Mouse (Mus musculus): ENCODE measurements at regions not wholly inside any gene's neighbourhood (a gene's known extent, or its start where the extent isn't known, plus 50 kb on each side); places are given as distances from the start of the nearest gene placed in this dataset.

DNA sequence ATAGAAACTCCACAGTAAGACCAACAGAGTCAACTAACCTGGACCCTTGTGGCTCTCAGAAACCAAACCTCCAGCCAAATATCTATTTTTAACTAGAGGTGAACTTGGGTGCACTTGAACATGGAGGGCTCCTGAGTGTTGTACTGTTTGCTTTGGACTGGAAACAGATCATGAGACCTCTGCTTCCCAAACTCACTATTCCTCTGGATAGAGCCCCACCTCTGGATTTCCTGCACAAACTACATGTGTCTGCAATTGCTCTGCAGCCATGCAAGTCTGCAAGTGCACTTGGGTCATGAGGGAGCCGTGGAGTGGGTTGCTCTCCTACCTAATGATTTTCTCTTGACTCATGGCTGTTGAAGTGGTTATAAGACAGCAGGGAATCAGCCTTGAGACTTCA, 759.9 kb upstream of the Fam160b2 start:
- H3K9me3 ChIP-seq (ENCODE audit: control insufficient read depth, low read length): no peaks in the 10 kb centered on the region
- no peak overlapping the region for H3K4me2 ChIP-seq (ENCODE audit: low read depth, low read length, severe bottlenecking)
- no peak overlapping the region for H3K4me3 ChIP-seq (ENCODE audit: low read depth, low read length)
- H3K36me3 ChIP-seq (ENCODE audit: control insufficient read depth, insufficient read depth, low read length): no peaks in the 10 kb centered on the region
- no peak for DNase-seq (ENCODE audit: low spot score)
- no peak for ATAC-seq (replicated peaks; ENCODE audit: low FRiP score)
- no peak overlapping the region for H3K27ac ChIP-seq (ENCODE audit: low read depth, low read length)
- no peaks in the 10 kb centered on the region for H3K4me1 ChIP-seq (replicated peaks; ENCODE audit: control insufficient read depth, insufficient read depth, low read length)
- H3K27me3 ChIP-seq (ENCODE audit: control insufficient read depth, insufficient read depth, low read length): no peaks in the 10 kb centered on the region
- 80% methylated on average over 1 of the region's 1 CpGs for WGBS
- no peak overlapping the region for H3K9ac ChIP-seq (ENCODE audit: low read length)

DNA sequence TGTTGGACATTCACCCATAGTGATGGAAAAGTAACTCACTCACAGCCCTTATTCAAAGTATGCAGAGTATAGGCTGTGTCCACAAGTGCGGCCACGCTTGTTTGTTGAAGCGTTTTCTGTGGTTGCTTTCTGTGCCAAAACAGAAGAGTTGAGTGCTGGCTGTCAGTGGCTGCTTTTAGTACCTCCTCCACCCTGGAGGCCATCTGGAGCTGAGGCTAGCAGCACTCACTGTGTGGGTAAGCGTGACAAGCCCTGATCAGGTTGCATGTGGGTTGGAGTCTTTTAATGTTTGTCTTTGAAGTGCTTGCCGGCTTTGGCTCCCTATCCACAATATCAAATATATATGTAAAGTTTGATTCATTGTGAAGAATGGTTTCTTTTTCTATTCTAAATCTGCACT, 738.6 kb upstream of the Fam160b2 start:
- no peak for ATAC-seq (replicated peaks; ENCODE audit: low FRiP score)
- Histone ChIP-seq H3K4me1 (replicated peaks; ENCODE audit: control insufficient read depth, insufficient read depth, low read length) (no peaks in the 10 kb centered on the region), H3K27ac (ENCODE audit: low read depth, low read length) (no peak overlapping the region), H3K9me3 (ENCODE audit: control insufficient read depth, low read length) (no peaks in the 10 kb centered on the region), H3K27me3 (ENCODE audit: control insufficient read depth, insufficient read depth, low read length) (no peaks in the 10 kb centered on the region), H3K4me3 (ENCODE audit: low read depth, low read length) (no peak overlapping the region), H3K4me2 (ENCODE audit: low read depth, low read length, severe bottlenecking) (no peak overlapping the region), H3K36me3 (ENCODE audit: control insufficient read depth, insufficient read depth, low read length) (no peaks in the 10 kb centered on the region), H3K9ac (ENCODE audit: low read length) (no peak overlapping the region)
- WGBS: 88% methylated on average over 5 of the region's 5 CpGs
- no peak for DNase-seq (ENCODE audit: low spot score)

DNA sequence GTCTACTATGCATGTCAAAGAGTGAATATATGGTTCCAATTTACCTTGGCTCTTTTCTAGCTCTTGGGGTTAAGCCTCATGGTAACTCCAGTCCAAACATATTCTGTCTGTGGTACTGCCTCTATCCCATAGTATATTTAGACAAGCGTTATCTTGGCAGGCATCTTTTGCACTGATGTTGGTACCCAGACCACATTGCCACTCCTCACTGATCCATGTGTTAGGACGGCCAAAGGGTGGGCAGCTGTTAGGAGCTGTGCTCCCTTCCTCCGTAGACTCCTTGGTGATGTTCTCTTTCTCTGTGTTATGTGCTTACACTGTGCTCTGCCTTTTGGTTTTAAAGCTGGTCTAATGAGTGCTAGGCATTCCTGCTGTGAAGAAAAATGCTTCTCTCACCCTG, 737.3 kb upstream of the Fam160b2 start:
- Histone ChIP-seq H3K27me3 (ENCODE audit: control insufficient read depth, insufficient read depth, low read length) (no peaks in the 10 kb centered on the region), H3K9ac (ENCODE audit: low read length) (no peak overlapping the region), H3K27ac (ENCODE audit: low read depth, low read length) (no peak overlapping the region), H3K4me1 (replicated peaks; ENCODE audit: control insufficient read depth, insufficient read depth, low read length) (no peaks in the 10 kb centered on the region), H3K4me3 (ENCODE audit: low read depth, low read length) (no peak overlapping the region), H3K4me2 (ENCODE audit: low read depth, low read length, severe bottlenecking) (no peak overlapping the region), H3K36me3 (ENCODE audit: control insufficient read depth, insufficient read depth, low read length) (no peaks in the 10 kb centered on the region), H3K9me3 (ENCODE audit: control insufficient read depth, low read length) (no peaks in the 10 kb centered on the region)
- ATAC-seq (replicated peaks; ENCODE audit: low FRiP score) (no peak), DNase-seq (ENCODE audit: low spot score) (no peak)
- WGBS: 84% methylated on average over 3 of the region's 3 CpGs

DNA sequence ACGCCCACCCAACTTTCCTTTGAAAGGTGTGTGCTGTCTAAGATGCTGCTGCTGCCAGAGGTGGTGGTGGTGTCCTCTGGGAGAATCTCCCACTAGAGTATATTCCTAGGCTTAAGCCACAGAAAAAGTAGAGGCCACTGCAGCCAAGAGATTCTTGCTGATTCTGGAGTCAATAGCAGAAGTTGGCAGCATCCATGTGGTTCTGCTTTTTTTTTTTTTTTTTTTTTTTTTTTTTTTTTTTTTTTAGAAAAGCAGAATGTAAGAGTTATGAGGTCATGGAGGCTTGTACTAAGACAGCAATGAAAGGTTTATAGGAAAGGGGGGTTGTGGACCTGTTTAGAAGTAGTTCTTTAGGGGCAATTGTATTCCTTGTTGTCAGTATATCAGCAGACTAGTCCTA, 734.4 kb upstream of the Fam160b2 start:
- no peak for ATAC-seq (replicated peaks; ENCODE audit: low FRiP score)
- WGBS: 93% methylated on average over 1 of the region's 1 CpGs
- H3K4me2 ChIP-seq (ENCODE audit: low read depth, low read length, severe bottlenecking): no peak overlapping the region

DNA sequence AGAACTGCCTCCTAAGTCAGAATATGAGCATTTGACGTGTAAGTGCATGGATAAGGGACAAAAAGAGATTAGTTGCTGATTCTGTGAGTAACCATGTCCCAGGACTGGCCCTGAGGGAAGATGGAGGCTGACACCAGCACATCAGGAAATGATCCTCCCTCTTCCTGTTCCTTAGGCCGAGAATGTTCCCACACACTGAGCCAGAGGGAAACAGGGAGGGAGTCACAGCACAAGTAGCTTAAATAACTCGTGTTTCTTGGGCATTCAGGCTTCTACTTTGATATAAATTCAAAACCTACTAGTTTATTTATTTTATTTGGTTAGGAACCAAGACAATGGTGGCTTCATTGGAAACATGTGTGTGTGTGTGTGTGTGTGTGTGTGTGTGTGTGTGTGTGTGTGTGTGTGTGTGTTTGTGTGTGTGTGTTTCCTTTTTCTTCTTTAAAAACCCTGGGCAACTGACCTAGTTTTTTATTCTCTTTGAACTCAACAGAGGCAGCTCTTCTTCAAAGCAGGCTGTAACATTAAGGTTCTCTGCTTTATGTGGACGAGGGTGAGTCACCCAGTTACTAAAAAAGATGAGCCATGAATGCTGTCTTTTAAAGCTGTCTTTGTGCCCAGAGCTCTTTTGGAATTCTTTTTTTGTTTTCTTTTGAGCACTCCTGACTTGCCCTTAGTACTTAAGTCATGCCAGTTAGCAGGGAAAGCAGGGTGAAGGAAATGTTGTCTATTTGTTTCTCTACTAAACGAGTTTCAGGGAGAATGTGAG, 730.4 kb upstream of the Fam160b2 start:
- DNase-seq (ENCODE audit: low spot score): no peak
- no peaks in the 10 kb centered on the region for H3K36me3 ChIP-seq (ENCODE audit: control insufficient read depth, insufficient read depth, low read length)
- WGBS: 59% methylated on average over 5 of the region's 5 CpGs

More for the DNA sequence above, 734.4 kb upstream of the Fam160b2 start:
- no peak for DNase-seq (ENCODE audit: low spot score)
- Histone ChIP-seq H3K27ac (ENCODE audit: low read depth, low read length) (no peak overlapping the region), H3K36me3 (ENCODE audit: control insufficient read depth, insufficient read depth, low read length) (no peaks in the 10 kb centered on the region), H3K4me1 (replicated peaks; ENCODE audit: control insufficient read depth, insufficient read depth, low read length) (no peaks in the 10 kb centered on the region), H3K4me3 (ENCODE audit: low read depth, low read length) (no peak overlapping the region), H3K9ac (ENCODE audit: low read length) (no peak overlapping the region), H3K9me3 (ENCODE audit: control insufficient read depth, low read length) (no peaks in the 10 kb centered on the region), H3K27me3 (ENCODE audit: control insufficient read depth, insufficient read depth, low read length) (no peaks in the 10 kb centered on the region)

DNA sequence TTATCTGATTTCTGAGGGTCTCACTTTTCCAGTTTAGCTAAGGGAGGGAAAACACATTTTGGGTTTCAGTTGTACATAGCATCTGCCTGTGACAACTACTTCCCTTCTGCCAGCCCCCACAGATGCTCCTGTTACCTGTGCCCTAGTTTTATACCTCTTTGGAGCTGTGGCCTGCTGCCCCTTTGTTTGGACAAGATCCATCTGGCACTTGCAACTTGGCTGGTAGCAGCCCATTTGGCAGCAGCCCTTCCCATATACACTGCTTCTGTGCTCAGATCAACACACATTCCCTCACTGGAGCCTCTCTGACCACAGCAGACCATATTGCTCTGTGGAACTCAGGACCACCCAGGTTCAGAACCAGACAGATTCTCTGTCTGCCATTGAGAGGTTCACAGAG, 728.0 kb upstream of the Fam160b2 start:
- H3K9ac ChIP-seq (ENCODE audit: low read length): no peak overlapping the region
- H3K27me3 ChIP-seq (ENCODE audit: control insufficient read depth, insufficient read depth, low read length): no peaks in the 10 kb centered on the region
- H3K9me3 ChIP-seq (ENCODE audit: control insufficient read depth, low read length): no peaks in the 10 kb centered on the region
- no peak overlapping the region for H3K27ac ChIP-seq (ENCODE audit: low read depth, low read length)
- no peak overlapping the region for H3K4me2 ChIP-seq (ENCODE audit: low read depth, low read length, severe bottlenecking)
- ATAC-seq (replicated peaks; ENCODE audit: low FRiP score) (no peak), DNase-seq (ENCODE audit: low spot score) (no peak)
- H3K4me1 ChIP-seq (replicated peaks; ENCODE audit: control insufficient read depth, insufficient read depth, low read length): no peaks in the 10 kb centered on the region
- H3K4me3 ChIP-seq (ENCODE audit: low read depth, low read length): no peak overlapping the region
- no peaks in the 10 kb centered on the region for H3K36me3 ChIP-seq (ENCODE audit: control insufficient read depth, insufficient read depth, low read length)

More for the DNA sequence above, 730.4 kb upstream of the Fam160b2 start:
- no peaks in the 10 kb centered on the region for H3K9me3 ChIP-seq (ENCODE audit: control insufficient read depth, low read length)
- no peak overlapping the region for H3K4me3 ChIP-seq (ENCODE audit: low read depth, low read length)
- H3K4me2 ChIP-seq (ENCODE audit: low read depth, low read length, severe bottlenecking): no peak overlapping the region
- H3K27me3 ChIP-seq (ENCODE audit: control insufficient read depth, insufficient read depth, low read length): no peaks in the 10 kb centered on the region
- no peak overlapping the region for H3K9ac ChIP-seq (ENCODE audit: low read length)
- no peaks in the 10 kb centered on the region for H3K4me1 ChIP-seq (replicated peaks; ENCODE audit: control insufficient read depth, insufficient read depth, low read length)
- no peak for ATAC-seq (replicated peaks; ENCODE audit: low FRiP score)
- no peak overlapping the region for H3K27ac ChIP-seq (ENCODE audit: low read depth, low read length)

DNA sequence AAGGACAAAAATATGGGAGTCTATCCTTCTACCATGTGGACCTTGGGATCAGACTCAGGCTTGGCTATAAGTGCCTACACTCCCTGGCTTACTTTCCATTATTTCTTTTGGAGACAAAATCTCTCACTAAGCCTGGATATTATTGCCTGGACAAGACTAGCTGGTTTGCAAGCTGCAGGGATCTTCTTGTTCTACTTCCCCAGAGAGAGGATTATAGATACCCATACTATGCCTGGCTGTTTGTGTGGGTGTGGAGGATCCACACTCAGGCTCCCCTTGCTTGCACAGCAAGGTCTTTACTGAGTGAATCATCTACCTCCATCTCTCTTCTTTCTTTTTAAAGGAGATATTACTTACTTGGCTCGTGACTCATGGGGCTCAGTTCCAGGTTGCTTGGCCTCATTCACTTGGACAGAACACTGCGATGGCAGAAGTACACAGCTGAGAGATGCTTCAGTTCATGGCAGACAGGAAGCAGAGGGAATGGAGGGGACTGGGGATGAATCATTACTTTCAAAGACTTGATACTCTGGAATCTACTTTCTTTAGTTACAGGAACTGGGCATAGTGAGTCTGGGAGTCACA, 727.0 kb upstream of the Fam160b2 start:
- no peak for DNase-seq (ENCODE audit: low spot score)
- no peak overlapping the region for H3K4me3 ChIP-seq (ENCODE audit: low read depth, low read length)
- H3K27me3 ChIP-seq (ENCODE audit: control insufficient read depth, insufficient read depth, low read length): no peaks in the 10 kb centered on the region
- no peak overlapping the region for H3K9ac ChIP-seq (ENCODE audit: low read length)
- no peak for ATAC-seq (replicated peaks; ENCODE audit: low FRiP score)
- 93% methylated on average over 2 of the region's 2 CpGs for WGBS
- H3K4me1 ChIP-seq (replicated peaks; ENCODE audit: control insufficient read depth, insufficient read depth, low read length): no peaks in the 10 kb centered on the region
- no peak overlapping the region for H3K4me2 ChIP-seq (ENCODE audit: low read depth, low read length, severe bottlenecking)
- no peak overlapping the region for H3K27ac ChIP-seq (ENCODE audit: low read depth, low read length)
- H3K36me3 ChIP-seq (ENCODE audit: control insufficient read depth, insufficient read depth, low read length): no peaks in the 10 kb centered on the region
- H3K9me3 ChIP-seq (ENCODE audit: control insufficient read depth, low read length): no peaks in the 10 kb centered on the region

DNA sequence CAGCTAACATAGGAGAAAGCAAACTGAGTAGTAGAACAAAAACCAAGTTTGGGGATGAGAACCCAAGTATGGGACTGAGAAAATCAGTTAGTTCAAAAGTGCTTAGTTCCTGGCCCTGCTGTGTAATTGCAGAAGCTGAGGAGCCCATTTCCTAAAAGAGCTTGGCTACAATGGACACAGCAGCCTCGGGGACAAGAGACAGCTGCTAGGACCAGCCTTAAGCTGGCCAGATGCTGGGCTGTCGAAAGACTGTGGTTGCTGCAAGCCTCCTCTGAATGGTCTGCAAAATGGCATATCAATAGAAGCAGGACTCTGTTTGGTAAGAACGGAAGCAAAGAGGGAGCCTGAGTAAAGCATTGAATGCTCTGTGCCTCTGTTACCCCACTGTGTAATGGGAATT, 715.6 kb upstream of the Fam160b2 start:
- H3K9ac ChIP-seq (ENCODE audit: low read length): no peak overlapping the region

DNA sequence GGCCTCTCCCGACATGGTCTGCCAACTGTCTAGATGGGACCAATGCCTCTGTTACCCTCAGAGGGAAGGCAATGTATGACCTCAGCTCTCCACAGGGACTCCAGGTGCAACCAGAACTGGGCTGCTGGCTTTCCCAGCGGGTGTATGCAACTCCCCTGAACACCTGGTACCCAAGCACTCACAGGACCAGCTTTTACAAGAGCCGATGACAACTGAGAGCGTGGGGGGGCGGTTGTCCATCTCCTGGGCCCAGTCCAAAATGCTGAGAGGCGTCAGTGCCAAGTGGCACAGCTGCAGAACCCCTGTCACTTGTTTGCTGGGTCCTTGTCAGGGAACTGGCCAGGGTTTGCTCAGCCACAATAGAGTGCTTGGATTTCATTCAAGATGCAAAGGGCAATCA, 700.1 kb upstream of the Fam160b2 start:
- ATAC-seq (replicated peaks; ENCODE audit: low FRiP score) (no peak), DNase-seq (ENCODE audit: low spot score) (no peak)
- no peaks in the 10 kb centered on the region for H3K36me3 ChIP-seq (ENCODE audit: control insufficient read depth, insufficient read depth, low read length)
- 74% methylated on average over 6 of the region's 6 CpGs for WGBS
- H3K9ac ChIP-seq (ENCODE audit: low read length): no peak overlapping the region
- H3K4me2 ChIP-seq (ENCODE audit: low read depth, low read length, severe bottlenecking): no peak overlapping the region
- no peaks in the 10 kb centered on the region for H3K27me3 ChIP-seq (ENCODE audit: control insufficient read depth, insufficient read depth, low read length)
- H3K27ac ChIP-seq (ENCODE audit: low read depth, low read length): no peak overlapping the region
- no peak overlapping the region for H3K4me3 ChIP-seq (ENCODE audit: low read depth, low read length)
- H3K9me3 ChIP-seq (ENCODE audit: control insufficient read depth, low read length): no peaks in the 10 kb centered on the region
- no peaks in the 10 kb centered on the region for H3K4me1 ChIP-seq (replicated peaks; ENCODE audit: control insufficient read depth, insufficient read depth, low read length)

More for the DNA sequence above, 715.6 kb upstream of the Fam160b2 start:
- Histone ChIP-seq H3K27ac (ENCODE audit: low read depth, low read length) (no peak overlapping the region), H3K36me3 (ENCODE audit: control insufficient read depth, insufficient read depth, low read length) (no peaks in the 10 kb centered on the region), H3K27me3 (ENCODE audit: control insufficient read depth, insufficient read depth, low read length) (no peaks in the 10 kb centered on the region), H3K9me3 (ENCODE audit: control insufficient read depth, low read length) (no peaks in the 10 kb centered on the region), H3K4me1 (replicated peaks; ENCODE audit: control insufficient read depth, insufficient read depth, low read length) (no peaks in the 10 kb centered on the region), H3K4me3 (ENCODE audit: low read depth, low read length) (no peak overlapping the region), H3K4me2 (ENCODE audit: low read depth, low read length, severe bottlenecking) (no peak overlapping the region)
- ATAC-seq (replicated peaks; ENCODE audit: low FRiP score) (no peak), DNase-seq (ENCODE audit: low spot score) (no peak)
- 57% methylated on average over 3 of the region's 3 CpGs for WGBS
